Mouse (Mus musculus) midbrain, embryonic 12.5 days (tissue): ENCODE results near the gene Ifit1. TPM values are rescaled to one million over a fixed set of nuclear protein-coding genes. Genes with fewer than 3 reads are reported as not detected.

ENCODE experiments used
- polyA plus RNA-seq: library from polyadenylated mRNA; unstranded; fragments of >200 nt; fragmentation: Nextera tagmentation; extraction: Ambion mirVana; gene quantifications from 2 replicates; pipeline ENCODE4 v1.2.1, GENCODE M21; 2016

The Ifit1 gene
- polyA plus RNA-seq, 1 experiment from 2014 or later, result 0.26 TPM

Other genes with a start within 250 kb of the Ifit1 start
- 1.5 and 2.3 TPM in 2 replicates for gene Ch25h, start 165.7 kb upstream of the Ifit1 start, polyA plus RNA-seq
- gene Lipa, start 113.4 kb upstream of the Ifit1 start, polyA plus RNA-seq, result 23.0 and 25.3 TPM in 2 replicates
- gene Ifit2, start 90.2 kb upstream of the Ifit1 start, polyA plus RNA-seq, result 4.3 and 5.2 TPM in 2 replicates
- 0.38 and 1.2 TPM in 2 replicates for gene Ifit3, start 57.3 kb upstream of the Ifit1 start, polyA plus RNA-seq
- gene Ifit1bl1, start 38.9 kb upstream of the Ifit1 start, polyA plus RNA-seq, result 0.43 and 0.47 TPM in 2 replicates
- gene Ifit3b, start 32.9 kb upstream of the Ifit1 start, polyA plus RNA-seq, result 0.15 and 0.18 TPM in 2 replicates
- gene Ifit1bl2, start 128 bp upstream of the Ifit1 start, polyA plus RNA-seq, result 0.27 TPM in 1 of 2 replicates, not detected in the other
- gene Slc16a12, start 106.4 kb downstream of the Ifit1 start, polyA plus RNA-seq, result 3.1 and 3.6 TPM in 2 replicates
- 8.6 and 9.6 TPM in 2 replicates for gene Pank1, start 238.6 kb downstream of the Ifit1 start, polyA plus RNA-seq